Mouse (Mus musculus) 416B (cell line): ENCODE measurements around the gene Rgs9bp.
"Not testable (repeated sequence)": the region's sequence is repeated elsewhere in the genome, so short reads cannot be mapped to it uniquely, and the experiment has no call there.

Experiments used
- DNase-seq: peaks from one replicate; pipeline ENCODE4 v3.0.0; 2011; ENCODE audit warnings: low read depth

The Rgs9bp gene

DNA sequence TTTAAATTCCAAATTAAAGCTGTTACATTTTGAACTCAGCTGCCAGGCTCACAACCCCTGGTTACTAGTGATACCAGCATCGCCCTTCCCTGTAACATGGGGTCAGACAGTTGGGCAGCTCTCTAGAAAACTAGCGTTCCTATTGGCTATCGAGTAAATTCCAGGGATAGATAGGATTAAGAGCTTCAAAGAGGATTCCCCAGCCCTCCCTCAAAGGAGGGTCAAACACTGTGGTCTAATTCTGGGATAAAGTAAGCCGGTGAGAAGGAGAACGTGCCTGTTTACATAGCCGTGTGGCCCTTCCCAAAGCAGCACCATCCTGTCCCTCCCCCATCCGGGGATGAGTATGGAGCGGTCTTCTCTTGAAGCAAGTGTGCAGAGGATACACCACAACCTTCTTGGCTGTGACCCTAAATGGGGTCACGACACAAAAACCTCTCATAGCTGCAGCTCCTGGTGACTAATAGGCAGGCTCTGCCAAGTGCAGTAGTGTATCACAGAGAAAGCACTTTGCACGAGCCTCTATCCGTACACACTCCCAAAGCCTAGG is 1.8 kb downstream of the Rgs9bp start:
- no peak for DNase-seq

DNA sequence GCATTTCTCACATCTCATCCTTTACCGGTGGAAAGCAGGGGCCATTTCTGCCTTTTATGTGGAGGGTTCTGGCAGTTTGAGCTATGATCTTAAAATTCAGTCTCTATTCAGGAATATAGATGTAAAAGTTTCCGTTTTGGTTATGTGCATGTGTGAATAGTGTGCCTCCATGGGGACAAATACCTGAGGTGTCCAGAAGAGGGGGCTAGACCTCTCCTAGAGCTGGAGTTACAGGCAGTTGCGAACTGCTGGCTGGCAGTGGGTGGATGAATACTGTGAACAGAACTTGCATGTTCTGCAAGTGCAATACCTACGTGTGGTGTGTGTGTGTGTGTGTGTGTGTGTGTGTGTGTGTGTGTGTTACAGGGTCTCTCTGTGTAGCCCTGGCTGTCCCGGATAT is 2.7 kb downstream of the Rgs9bp start:
- DNase-seq: peak; percentile 71

DNA sequence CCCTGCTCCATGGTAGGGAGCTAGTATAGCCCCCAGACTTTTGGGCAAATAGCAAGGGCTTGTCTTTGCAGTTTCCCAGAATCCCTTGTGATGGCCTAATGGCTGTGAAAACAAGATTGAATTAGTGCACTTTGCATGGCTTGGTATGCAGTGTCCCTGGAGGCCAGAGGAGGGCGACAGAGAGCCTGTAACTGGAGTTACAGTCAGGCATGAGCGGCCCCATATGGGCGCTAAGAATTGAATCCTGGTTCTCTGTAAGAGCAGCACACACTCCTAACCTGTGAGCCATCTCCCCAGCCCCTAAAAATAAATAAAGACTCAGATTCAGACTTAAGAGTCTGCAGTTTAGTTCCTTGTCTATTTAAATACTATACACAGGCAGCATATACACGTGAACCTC is 5.5 kb downstream of the Rgs9bp start:
- peak; percentile 69 for DNase-seq

DNA sequence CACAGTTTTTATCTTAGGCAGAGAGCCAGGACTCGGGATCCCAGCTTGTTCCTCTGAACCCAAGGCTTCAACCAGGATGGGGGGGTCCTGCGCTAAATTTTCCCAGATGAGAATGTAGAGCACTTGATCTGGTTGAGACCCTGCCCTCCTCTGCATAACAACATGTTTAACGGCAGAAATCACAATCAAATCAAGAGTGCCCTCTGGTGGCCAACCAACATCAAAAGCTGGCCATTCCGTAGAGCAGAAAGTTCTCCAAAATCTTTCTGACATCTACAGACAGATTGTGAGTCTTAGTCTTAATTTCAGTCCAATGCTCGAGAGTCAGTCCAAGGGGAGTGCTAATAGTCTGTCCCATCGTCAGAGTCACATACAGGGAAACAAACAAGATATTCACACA is 14.5 kb downstream of the Rgs9bp start:
- DNase-seq: peak; percentile 31

DNA sequence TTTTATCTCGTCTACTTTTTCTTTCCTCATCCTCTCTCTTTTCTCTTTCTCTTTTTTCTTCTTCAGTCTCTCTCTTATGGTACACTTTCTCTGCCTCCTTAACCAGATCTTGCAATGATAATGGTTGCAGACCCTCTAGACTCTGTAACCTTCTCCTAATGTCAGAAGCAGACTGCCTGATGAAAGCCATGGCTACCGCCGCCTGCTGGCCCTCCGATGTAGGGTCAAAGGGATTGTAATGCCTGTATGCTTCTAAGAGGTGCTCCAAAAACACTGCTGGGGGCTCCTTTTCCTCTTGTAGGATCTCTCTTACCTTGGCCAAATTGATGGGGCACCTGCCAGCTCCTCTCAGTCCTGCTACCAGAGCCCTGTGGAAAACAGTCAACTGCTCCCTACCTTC is 15.7 kb downstream of the Rgs9bp start:
- not testable (repeated sequence) for DNase-seq

DNA sequence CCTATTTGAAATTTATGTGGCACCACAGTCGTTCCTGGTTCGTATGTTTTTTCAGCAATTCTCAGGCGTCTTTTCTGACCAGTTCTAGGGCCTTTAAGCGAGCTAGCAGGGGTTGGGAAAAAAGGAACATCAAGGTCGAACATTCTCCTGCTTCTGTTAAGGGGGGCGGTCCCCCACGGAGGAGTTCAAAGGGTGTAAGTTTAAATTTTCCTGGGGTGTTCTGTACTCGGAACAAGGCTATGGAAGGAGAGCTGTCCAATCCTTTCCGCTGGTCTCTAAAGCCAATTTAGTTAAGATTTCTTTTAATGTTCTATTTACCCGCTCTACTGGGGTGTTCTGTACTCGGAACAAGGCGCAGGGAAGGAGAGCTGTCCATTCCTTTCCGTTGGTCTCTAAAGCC is 19.4 kb downstream of the Rgs9bp start:
- DNase-seq: not testable (repeated sequence)

DNA sequence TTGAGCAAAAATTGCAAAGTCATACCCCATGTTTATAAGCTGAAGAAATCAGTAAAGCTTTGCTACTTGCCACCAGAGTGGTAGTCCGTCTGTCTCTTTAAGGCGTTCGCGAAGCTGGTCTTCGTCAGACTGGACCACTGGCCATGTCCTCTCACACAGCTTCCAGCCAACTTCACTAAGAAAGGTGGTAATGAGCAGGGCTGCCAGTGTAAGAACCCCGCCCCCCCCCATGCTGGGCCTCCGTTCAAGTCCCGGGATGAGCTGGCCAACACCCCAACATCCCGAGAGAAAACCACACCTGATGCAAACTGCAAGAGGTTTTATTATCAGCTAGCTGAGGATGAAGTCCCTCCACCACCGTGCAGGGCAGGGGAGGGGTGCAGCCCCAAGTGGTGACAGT is 20.5 kb downstream of the Rgs9bp start:
- DNase-seq: not testable (repeated sequence)

DNA sequence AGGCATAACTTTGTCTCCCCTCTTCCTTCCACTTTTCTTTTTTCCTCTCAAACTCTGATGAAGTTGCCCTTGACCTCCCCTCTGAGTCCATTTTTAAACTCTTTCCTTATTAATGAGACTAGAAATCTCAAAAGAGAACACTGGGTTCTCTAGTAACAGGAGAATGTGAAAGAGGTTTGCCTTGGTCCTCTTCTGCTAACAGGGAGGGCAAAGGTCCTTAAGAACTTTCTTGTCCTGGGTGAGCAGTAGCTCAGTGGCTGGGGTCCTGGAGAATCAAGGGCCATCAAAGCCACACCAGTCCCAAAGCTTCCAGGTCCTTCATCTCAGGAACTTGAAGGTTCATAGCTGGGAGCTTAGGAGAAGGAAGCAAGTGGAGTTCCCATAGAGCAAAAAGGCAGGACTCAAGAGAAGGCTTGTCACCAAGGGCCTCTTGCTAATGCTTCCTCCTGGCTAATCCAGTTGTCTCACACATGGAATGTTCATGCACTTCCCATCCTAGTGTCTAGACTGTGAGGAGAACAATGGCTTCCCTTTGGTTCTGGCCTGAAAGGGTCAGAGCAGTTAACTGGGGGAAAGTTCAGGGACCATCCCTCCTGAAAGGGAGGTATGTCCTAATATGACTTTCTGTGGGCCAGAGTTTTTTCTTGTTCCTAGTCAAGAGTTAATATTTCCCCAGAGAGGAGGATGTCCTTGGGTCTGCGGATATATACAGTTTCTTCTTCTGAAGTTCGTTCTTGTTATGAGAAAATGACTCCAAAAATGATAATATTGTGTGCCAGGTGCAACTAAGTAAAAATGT is 21.1 kb downstream of the Rgs9bp start:
- no peak for DNase-seq

DNA sequence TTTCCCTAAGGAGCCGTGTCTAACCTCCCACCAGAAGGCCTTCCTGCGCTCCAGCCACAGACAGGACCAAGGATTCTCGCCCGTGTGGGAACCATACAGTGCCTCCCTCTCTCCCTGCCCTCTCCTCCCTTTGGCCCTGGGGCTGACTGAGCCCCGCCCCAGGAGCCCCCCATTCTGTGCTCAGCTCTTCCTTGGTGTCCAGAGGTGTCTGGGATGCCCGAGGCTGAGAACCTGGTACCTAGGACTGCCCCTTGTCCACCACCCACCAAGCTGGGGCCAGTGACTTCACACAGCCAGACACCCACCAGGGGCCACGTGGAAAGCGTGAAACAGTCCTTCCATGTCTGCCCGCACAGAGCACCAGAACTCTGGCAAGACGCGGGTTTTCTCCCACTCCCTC is 22.3 kb downstream of the Rgs9bp start:
- DNase-seq: no peak

DNA sequence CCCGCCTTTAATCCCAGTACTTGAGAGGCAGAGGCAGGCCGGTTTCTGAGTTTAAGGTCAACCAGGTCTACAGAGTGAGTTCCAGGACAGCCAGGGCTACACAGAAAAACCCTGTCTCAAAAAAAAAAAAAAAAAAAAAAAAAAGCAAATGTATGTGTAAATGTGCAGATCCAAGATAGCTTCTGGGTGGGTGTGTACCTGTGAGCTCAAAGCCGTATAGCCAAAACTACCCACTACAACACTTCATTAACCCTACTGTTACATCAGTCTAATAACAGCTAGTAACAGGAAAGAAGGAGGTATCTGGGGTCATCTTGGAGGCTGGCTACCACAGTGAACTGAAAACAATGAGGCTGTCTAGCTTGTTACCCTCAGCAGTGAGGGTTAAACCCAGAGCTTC is 25.5 kb downstream of the Rgs9bp start:
- DNase-seq: peak; percentile 33

DNA sequence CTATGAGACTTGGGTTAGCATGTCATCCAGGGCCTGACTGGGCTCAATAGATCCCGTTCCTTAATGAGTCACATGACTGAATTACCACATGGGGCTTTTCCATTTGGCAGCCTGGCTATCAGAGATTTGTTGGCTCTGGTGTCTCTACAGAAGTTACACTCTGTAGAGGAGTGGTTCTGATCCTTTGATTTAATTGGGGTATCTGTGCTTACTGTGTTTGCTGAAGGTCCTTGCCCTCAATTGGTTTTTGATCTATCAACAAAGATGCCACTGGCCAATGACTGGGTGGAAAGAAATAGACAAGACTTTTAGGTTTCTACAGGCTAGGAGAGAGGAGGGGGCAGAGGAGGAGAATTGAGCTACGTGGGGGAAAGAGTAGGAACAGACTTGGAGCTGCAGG is 26.7 kb downstream of the Rgs9bp start:
- no peak for DNase-seq

DNA sequence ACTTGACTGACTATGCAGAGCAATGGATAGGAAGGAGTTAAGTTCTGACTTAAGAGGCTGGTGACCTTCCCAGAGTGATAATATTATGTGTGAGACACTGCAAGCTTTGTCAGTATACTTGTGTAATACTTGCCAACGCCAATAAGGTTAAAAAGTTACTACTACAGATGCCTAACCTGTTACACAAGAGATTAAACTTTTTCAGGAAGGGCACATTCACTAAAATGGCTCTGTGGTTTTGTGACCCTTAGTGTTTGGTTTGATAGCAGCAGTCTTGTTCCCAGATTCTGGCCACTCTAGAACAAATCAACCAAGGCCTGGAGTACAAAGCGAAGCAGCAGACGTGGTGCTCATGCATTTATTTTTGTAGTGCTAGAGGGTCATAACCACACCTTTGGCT is 27.8 kb downstream of the Rgs9bp start:
- peak; percentile 88 for DNase-seq

DNA sequence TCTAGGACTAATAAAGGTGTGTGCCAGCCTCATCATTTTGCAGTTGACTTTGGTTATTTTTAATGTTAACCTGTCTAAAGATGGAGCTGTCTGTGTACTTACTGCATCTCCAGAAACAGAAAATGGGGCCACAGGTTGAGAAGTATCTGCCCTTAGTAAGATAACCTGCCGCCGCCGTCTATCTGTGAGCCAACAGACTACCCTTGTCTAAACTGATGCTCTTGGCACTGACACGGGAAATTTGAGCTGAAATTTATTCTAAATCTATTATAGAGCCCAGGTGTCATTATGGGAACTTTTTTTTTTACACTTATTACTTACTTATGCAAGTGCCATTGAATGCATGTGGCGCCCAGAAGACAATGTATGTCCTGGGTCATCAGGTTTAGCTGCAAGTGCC is 28.5 kb downstream of the Rgs9bp start:
- no peak for DNase-seq

DNA sequence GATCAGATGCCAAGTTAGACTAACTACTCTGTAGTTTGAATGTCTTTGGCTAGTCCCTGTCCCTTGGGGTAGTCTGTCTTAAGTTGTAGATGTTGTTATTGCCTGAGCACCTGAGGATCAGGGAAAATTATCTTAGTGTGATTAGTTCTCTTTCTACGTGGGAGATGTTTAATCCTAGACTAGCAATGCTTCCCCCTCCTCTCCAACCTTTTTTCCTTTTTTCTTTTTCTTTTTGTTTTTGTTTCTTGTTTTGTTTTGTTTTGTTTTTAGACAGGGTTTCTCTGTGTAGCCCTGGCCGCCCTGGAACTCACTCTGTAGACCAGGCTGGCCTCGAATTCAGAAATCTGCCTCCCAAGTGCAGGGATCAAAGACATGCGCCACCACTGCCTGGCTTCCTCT is 29.2 kb downstream of the Rgs9bp start, which contains the start of gene Nudt19:
Nudt19 (minus strand) TSS at position 100 of the 399 bp plus-strand sequence.
- no peak for DNase-seq

DNA sequence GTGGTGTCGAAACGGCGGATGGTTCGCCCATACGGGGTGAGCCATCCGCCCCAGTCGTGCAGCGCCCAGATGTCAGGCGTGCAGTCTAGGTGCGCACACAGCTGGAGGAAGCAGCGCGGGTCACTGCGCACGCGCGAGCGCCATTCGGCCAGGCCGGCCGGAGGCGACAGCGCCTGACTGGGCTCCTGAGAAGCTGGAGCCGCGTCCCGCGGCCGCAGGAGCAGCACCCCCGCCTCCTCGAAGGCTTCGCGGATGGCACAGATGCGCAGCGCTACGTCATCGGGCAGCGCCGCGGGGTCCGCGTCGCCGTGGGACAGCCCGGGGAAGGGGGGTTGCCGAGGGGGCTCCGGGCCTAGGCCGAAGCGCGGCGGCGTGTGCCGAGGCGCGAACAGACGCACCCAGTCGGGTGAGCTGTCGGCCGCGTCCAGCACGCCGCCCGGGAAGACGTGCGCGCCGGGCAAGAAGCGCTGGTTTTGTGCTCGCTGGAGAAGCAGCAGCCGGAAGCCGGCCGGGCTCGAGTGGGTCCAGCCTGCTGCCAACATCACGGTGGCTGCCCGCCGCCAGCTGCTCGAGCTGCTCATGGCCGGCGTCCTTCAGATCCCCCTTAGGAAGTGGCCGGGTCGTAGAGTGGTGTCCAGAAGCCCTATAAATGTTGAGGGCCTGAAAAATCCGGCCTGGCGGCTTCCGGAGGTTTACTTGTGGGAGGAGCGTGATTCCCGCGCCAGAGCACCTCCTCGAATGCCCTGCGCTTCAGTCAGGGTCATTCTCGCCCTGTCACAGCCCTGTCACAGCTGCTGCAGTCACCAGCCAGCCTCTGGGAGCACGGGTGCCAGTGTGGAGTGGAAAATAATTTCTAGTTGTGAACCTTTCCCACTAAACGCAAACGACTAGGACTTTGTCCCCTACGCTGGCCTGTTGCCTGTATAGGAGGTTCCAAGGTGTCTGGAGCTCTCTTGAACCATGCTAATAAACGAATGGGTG is 29.9 kb downstream of the Rgs9bp start:
- peak; percentile 89 for DNase-seq

DNA sequence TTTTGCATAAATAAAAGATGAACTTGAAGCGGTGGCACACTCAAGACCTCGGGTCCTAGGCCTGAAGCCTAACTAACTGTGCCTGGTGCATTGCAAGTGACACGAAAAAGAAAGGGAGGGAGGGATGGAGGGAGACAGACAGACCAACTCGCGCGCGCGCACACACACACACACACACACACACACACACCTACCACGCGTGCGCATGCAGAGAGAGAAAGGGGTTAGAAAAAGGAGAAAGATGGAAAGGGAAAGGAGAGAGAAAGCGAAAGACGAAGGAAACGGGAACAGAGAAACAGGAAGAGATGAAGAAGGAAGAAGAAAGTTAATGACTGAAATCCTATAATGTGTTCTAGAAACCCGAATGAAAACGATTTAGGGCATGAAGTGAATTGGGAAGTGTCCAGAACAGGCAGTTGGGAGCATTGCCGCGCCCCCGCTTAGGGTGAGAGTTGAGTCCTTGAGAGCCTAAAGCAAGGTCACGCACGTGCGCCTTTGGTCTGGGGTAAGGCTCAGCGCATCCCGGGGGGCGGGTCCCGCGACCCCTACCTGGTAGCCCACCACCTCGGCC is 30.7 kb downstream of the Rgs9bp start:
- DNase-seq: peak; percentile 73

DNA sequence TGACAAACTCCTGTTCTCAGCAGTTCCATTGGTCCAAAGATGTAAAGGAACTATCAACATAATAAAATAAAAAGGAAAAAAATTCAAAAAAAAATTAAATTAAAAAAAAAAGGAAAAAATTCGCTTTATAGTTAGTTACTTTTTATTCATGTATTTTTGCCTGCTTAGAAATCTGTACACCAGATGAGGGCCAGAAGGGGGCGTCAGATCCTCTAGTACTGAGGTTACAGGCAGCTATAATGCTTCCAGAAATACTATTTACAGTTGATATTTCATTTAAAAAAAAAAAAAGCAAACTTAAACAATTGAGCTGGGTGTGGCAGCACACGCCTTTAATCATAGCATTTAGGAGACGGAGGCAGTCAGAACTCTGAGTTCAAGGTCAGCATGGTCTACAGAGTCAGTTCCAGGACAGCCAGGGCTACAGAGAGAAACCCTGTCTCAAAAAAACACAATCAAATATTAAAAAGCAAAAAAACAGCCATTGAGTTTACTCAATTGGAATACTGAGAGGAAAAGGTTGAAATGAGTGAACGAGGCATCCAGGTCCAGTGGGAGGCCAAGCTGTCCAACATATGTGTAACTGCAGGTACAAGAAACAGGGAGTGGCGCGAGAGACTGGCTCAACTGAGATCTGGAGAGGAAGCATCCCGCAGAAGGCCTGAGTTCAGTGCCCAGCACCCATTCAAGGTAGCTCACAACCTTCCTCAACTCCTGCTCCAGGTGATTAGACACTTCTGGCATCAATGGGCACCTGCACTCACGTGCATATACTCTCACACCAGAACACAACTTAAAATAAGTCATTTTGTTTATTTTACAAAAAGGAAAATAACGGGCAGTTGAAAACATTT is 31.4 kb downstream of the Rgs9bp start:
- DNase-seq: peak; percentile 80

DNA sequence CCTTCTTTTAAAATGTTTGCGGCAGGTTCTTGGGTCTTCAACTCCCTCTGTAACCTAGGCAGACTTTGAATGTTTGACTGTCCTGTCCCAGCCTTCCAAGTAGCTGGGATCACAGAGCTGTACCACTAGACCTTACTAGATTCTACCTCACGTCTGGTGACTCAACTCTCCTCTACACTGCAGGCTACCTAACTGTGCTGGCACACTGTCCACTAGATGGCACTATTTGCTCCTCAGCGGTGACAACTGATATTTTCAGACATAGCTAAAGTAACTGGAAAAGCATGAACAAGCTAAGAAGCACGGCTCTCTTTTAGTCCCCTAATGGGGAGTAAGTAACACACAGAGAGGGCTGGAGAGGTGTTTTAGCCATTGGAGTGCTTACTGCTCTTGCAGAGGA is 39.5 kb downstream of the Rgs9bp start:
- peak; percentile 79 for DNase-seq

DNA sequence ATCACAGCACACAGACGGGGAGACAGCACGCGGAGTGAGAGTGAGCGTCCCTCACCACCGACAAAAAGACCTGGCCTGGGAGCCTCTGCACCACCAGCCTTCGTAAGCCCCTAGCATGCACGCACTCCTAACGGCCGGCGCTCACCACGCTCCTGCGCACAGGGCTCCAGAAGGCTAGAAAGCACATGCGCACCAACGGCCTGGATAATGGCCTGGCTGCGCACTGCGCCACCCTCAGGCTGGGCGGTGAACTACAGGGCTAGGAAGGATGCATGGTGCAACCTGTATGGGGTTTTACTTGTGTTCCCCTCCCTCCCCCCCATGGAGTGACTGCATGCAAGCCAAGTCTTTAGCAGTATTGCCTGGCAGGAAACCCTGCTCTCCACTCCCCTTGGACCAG is 47.8 kb downstream of the Rgs9bp start, which contains the start of gene Tdrd12:
Tdrd12 (minus strand) TSS at position 184 of the 400 bp plus-strand sequence.
- DNase-seq: no peak

DNA sequence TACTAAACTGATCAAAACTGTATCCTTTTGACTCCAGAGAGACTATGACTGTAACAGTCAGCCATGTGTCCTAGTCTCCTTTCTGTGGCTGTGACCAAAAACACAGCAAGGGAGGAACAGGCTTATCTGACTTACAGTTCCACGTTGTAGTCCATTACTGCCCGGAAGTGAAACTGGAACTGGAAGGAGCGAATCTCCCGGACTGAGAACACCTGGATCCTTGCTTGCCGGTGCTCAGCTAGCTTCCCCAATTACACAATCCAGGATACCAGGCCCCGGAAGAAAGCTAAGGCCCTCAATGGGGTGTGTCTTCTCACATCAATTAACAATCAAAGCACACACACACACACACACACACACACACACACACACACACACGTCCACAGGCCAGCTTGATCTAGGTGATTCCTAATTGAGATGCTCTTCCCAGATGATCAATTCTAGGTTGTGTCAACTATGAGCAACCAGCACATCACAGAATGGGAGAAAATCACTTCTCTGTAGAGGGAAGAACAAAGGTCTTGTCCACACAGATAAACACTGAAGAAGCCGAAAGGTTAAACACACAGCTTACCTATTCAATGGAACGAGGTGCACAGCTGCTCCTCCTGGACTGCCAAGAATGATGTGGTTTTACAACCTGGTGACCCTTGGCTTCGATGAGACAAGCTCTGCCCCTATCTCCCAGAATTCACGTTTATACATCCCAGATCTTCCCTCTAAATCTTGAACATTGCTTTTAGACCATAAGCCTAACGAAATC is 49.5 kb downstream of the Rgs9bp start:
- no peak for DNase-seq
